Mouse (Mus musculus) megakaryocyte, embryonic 14.5 days (primary cell): ENCODE results near the gene Ubqlnl.

Experiments used
- FLI1 ChIP-seq: IDR thresholded peaks from 2 replicates; pipeline ENCODE4 v1.6.1; 2012; ENCODE audit warnings: low read length, inconsistent platforms, mixed read lengths
- GATA1 ChIP-seq: IDR thresholded peaks from 3 replicates; pipeline ENCODE4 v1.6.1; 2012; ENCODE audit warnings: mixed read lengths, low read length, inconsistent platforms, borderline replicate concordance

GRCm38 (mm10) chr7:104104757-104104972 lies 45.7 kb downstream of the Ubqlnl start, which contains the start of gene Olfr646:
- TF ChIP-seq GATA1 (no peak), FLI1 (no peak)
